Mouse (Mus musculus) adrenal gland, adult 2 months (tissue): ENCODE results near the gene Fam71e1. TPM values are rescaled to one million over a fixed set of nuclear protein-coding genes. Genes with fewer than 3 reads are reported as not detected.

Experiments used
- DNase-seq: peaks from one replicate; pipeline ENCODE4 v3.0.0; 2021
- polyA plus RNA-seq: library from polyadenylated mRNA; depleted of rRNA; stranded (reverse); fragments of >200 nt; gene quantifications from 2 replicates; pipeline ENCODE4 v1.2.3, GENCODE M21; 2012
- total RNA-seq, 2 experiments: library from RNA; stranded (reverse); gene quantifications; 2 replicates each; pipeline ENCODE4 v1.2.3; 2021

Fam71e1 gene
- total and polyA plus RNA-seq, 3 experiments, result 8.3 to 28.6 (median 9.1) TPM

DNA sequence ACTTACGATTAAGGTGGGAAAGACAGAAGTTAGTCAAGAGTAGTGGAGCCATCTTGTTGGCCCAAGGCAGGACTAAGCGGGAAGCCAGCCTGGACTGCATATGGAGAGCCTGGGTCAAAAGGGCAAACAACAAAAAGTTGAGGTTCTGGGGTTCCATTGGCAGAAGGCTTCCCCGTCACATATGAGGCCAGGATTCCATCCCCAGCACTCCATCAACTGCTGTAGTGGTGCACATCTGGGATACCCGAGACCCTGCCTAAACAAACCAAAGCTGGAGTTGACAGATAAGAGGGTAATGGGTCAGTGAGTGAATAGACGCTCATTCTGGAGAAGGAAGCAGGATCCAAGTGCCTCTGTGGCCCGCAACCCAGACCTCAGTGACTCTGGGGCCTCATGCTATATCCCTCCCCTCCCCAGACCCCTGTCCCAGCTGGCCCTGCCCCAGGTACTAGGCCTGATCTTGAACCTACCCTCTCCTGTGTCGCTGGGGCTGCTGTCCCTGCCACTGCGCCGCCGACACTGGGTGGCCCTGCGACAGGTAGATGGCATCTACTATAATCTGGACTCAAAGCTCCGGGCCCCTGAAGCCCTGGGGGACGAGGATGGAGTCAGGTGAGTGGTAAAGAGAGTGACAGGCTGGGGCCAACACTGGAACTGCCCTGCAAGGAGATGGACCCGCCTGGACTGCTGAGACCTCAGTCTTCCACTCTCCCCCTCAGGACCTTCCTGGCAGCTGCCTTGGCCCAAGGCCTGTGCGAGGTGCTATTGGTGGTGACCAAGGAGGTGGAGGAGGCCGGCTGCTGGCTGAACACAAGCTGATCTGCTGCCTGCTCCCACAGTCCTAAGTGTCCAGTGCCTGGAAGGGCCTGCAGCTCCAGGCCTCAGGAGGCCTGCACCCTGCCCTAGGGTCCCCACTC lies 25.4 kb upstream of the Fam71e1 start:
- DNase-seq, result no peak

GRCm38 (mm10) chr7:44471880-44472557 lies 24.4 kb upstream of the Fam71e1 start:
- no peak for DNase-seq

- DNase-seq, result no peak
Observed at GRCm38 (mm10) chr7:44472558-44472885, 23.9 kb upstream of the Fam71e1 start.

GRCm38 (mm10) chr7:44472961-44473646 lies 23.3 kb upstream of the Fam71e1 start:
- DNase-seq, result no peak

DNA sequence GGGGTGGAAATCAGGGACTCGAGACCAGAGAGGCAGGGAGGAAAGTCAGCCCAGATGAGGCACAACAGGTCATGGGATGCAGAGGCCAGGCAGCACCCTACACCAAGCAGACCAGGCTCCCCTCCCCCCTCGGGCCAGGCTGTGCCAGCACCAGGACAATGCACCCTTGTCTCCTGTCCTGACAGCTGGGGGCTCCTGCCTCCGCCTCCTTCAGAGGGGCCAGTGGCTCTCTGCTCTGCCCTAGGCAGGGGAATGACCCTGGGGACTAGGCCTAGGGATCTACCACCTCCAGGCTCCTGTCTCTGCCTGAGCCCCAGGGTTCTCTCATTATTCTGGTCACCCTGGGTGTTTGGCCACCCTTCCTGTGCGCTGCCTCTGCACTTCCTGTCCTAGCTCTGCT lies 22.0 kb upstream of the Fam71e1 start:
- no peak for DNase-seq

- no peak for DNase-seq
Observed at GRCm38 (mm10) chr7:44475046-44475614, 21.3 kb upstream of the Fam71e1 start.

DNA sequence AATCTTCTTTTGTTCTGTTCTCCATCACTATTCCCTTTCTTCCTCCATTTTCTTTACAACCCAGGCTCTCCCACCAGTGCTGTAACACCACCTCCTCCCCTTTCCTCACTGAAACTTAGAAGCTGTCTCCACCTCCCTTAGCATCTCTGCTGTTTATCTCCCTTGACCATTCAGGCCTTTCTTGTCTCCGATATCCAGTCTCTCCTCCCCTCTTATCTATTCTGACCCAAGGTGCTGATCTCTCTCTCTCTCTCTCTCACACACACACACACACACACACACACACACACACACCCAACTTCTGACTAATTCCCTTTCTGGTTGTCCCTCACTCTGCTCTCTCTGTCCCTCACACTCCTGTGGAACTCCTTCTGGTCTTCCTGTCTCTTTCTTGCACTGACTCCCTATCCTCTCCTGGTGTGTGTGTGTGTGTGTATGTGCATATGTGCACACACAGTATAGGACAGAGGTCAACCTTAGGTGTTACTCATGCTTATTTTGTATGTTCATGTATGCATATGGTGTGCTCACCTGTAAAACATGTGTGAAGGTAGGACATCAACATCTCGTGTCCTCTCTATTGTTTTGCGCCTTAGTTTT lies 13.4 kb upstream of the Fam71e1 start:
- no peak for DNase-seq

DNA sequence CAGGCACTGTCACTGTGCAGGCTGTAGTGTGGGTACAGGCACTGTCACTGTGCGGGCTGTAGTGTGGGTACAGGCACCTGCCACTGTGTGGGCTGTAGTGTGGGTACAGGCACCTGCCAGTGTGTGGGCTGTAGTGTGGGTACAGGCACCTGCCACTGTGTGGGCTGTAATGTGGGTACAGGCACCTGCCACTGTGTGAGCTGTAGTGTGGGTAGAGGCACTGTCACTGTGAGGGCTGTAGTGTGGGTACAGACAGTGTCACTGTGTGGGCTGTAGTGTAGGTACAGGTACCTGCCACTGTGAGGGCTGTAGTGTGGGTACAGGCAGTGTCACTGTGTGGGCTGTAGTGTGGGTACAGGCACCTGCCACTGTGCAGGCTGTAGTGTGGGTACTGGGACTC lies 12.3 kb upstream of the Fam71e1 start:
- no peak for DNase-seq

DNA sequence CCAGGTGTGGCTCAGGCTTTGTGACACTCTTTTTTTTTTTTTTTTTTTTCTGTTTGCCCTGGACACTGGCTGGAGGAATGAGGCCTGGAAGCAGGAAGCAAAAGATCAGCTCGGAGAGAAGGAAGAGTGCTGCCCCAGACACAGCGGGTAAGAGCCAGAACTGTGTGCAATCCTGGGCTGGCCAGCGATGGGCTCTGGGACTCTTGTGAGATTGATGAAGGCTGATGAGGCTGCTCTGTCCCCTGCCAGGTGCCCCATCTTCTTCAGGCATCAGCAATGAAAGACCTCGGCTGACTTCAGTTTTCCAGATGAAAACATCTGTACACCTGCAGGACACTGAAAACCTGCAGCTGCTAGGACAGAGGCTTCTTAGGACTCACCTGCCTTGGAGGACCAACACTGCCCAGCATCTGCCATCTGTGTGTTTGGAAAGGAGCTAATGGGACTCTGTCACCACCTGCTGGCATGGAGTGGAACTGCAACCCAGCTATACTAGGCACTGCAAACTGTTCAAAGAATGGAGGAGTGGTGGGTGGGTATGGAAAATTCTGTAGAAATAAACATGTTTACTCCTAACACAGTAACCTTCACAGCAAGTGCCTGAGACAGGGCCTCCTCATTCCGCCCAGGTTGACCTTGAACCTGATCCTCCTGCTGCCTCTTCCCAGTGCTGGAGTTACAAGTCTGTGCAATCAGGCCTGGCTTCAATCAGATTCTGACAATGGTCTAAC lies 11.4 kb upstream of the Fam71e1 start:
- DNase-seq, result peak; percentile 68

GRCm38 (mm10) chr7:44485572-44486195 lies 10.7 kb upstream of the Fam71e1 start:
- DNase-seq, result no peak

DNA sequence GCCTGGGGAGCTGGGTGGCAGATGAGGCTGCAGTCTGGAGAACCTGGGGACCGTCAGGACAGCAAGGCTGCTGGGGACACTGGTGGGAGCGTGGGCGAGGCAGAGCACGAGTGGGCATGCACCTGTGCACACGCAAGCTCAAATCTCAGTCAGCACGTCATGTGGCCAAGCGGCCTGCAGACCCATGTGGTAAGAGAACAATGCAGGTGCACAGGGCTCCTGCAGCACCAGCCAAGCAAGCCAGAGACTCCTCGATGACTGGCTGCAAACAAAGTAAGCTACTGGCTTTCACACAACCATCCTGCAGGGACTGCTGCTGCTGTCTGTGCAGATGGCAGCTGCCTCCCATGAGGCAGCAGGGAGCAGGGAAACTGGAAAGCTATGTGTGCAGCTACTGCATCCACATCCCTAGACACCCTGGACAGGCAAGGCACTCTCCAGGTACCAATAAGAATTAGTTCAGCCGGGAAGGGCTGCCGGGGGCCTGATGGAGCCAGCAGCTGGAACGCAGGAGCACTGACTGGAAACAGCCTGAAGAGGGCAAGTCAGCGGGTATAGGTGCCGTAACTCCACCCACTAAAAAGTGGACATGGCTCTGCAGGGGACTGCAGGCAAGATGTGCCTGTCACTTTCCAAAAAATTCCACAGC lies 9.3 kb upstream of the Fam71e1 start:
- no peak for DNase-seq

DNA sequence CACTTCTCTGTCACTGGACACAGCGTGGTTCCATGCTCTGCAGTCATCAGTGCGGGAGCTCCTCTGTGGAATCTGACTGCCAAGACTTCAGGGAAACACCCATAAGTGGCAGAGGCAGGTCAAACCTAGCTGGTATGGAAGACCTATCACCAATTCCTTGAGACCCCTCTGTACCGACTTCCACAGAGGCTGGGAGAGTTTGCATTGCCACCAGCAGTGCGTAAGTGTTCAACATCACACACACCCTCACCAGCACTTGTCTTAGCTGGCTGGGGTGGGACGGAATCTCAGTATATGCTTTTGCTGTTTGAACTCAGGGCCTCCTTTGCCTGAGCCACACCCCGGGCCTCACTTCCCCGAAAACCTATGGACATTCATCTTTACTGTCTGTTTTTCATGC lies 8.4 kb upstream of the Fam71e1 start:
- no peak for DNase-seq

DNA sequence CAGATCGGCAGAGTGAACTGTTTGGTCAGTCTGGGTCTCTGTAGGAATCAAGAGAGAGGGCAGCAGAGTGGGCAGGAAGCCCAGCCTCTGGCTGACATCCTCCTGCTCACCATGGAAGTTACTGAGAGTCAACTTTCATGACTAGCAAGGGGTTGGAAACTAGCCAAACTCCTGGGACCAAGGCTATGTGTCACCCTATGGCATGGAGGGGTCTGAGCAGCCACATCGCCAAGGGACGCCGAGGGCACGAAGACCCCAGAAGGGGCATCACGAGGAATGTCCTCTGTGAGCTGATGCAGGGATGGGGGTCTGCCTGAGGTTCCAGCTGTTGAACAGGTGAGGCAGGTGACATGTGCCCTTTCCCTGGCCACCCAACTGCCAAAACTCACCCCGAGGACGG lies 7.8 kb upstream of the Fam71e1 start:
- DNase-seq, result no peak

DNA sequence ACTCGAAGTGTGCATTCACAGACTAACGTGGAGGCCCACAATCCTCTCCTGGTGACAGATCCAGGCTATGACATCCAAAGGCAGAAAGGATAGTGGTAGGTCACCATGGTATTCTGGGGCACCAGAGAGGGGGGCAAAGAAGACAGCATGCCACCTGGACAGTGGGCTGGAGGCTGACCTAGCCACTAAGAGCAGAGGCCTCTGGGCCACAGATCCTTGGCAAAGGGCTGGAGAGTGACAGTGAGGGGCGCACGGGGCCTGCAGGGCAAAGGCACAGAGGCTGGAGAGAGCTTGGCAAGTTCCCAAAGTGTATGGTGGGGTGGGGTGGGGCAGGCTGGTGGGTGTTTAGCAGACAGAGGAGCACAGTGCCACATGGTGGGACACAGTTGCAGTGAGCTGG lies 6.1 kb upstream of the Fam71e1 start:
- DNase-seq, result no peak

DNA sequence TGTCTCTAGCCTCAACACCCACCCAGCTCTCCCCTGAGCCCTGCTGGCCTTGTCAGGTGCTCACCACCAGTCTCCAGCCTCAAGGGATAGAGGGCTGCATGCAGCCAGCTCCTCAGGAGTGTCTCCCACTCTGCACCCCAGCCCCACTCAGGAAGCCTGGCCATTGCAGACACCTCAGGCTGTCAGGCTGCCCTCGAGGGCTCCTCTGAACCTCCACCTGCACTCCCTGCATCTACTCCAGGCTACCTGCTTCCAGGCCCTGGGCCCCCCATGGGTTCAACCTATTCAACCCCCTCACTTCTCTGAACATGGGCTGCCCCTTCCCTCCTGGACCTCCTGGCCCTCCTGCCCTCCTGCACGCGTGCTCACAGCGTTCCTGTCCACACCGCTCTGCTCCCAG lies 5.0 kb upstream of the Fam71e1 start:
- DNase-seq, result no peak

DNA sequence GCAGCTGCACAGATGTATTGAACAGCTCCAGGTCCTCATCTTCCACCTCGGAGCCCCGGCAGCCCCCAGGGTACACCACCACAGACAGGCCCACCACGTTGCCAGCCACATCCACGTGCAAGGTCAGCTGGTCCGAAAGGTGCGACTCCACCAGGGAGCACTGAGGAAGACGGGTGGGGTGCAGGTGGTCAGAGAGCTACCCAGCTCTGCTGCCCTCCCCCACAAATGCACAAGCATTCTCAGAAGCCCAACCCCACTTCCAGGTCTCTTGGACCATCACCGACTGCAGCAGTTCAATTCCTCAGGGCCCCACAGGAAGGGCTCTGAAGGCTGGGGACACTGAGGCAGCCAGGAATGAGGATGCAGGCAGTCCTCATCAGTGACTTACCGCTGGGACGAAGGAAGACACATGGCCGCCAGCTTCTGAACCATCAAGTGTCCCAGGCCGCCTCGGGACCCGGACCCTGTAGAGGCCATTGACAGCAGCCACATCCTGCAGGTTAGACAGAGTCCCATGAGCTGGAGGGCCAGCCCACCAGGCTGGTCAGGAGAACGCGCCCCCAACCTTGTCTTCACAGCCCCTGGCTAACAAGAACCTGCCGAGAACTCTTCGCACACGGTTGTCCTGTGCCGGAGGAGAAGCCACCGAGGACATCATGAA lies 4.1 kb upstream of the Fam71e1 start:
- no peak for DNase-seq

GRCm38 (mm10) chr7:44494681-44495080 lies 1.7 kb upstream of the Fam71e1 start:
- no peak for DNase-seq

GRCm38 (mm10) chr7:44495086-44495485 lies 1.3 kb upstream of the Fam71e1 start:
- DNase-seq, result no peak

GRCm38 (mm10) chr7:44496771-44497109 lies 359 bp downstream of the Fam71e1 start:
- DNase-seq, result no peak
